8 mouse cellular contexts compared by ENCODE assay signal in genomic region chr19:55741439-55741928, GRCm38 (mm10). TPM values are rescaled to one million over a fixed set of nuclear protein-coding genes. Genes with fewer than 3 reads are reported as not detected.
DNase-seq lines count a peak whose midpoint lies in the region; ATAC-seq lines count a peak whose summit lies in the region.

TSS of gene Tcf7l2 (plus strand) at chr19:55741820.

- peak within 1 kb of the TSS; percentile 92 for H3K4me3 ChIP-seq in forebrain, embryonic 11.5 days (ENCODE audit: low read depth, low read length)
- H3K4me3 ChIP-seq in heart, embryonic 15.5 days = peak within 1 kb of the TSS; percentile 88
- peak within 1 kb of the TSS; percentile 65 for H3K4me3 ChIP-seq in liver, embryonic 13.5 days (replicated peaks)
- peak within 1 kb of the TSS; percentile 93 for H3K4me3 ChIP-seq in stomach, embryonic 14.5 days (ENCODE audit: low read depth, low read length)

- peak within 1 kb of the TSS; percentile 97 for H3K9ac ChIP-seq in forebrain, embryonic 11.5 days (ENCODE audit: low read length)
- peak within 1 kb of the TSS; percentile 96 for H3K9ac ChIP-seq in heart, embryonic 15.5 days
- peak within 1 kb of the TSS; percentile 72 for H3K9ac ChIP-seq in liver, embryonic 13.5 days
- peak within 1 kb of the TSS; percentile 98 for H3K9ac ChIP-seq in stomach, embryonic 14.5 days (replicated peaks; ENCODE audit: low read depth, low read length)

- peak; percentile 89 for ATAC-seq in forebrain, embryonic 11.5 days (replicated peaks; ENCODE audit: low FRiP score)
- peak; percentile 91 for ATAC-seq in heart, embryonic 15.5 days (replicated peaks; ENCODE audit: insufficient number of reproducible peaks, insufficient read depth, low FRiP score, low read depth)
- peak; percentile 89 for ATAC-seq in liver, embryonic 13.5 days (ENCODE audit: low read depth)
- peak; percentile 95 for ATAC-seq in stomach, embryonic 14.5 days (ENCODE audit: insufficient number of reproducible peaks, insufficient read depth, low FRiP score, low read depth)

- H3K4me2 ChIP-seq in forebrain, embryonic 11.5 days (ENCODE audit: low read depth, low read length, severe bottlenecking) = peak within 1 kb of the TSS; percentile 97
- peak within 1 kb of the TSS; percentile 91 for H3K4me2 ChIP-seq in heart, embryonic 15.5 days
- H3K4me2 ChIP-seq in liver, embryonic 13.5 days = peak within 1 kb of the TSS; percentile 72
- H3K4me2 ChIP-seq in stomach, embryonic 14.5 days (replicated peaks; ENCODE audit: low read depth, low read length) = peak within 1 kb of the TSS; percentile 44

- H3K36me3 ChIP-seq in forebrain, embryonic 11.5 days (ENCODE audit: control insufficient read depth, insufficient read depth, low read length) = no peaks in the 10 kb centered on the region
- H3K36me3 ChIP-seq in heart, embryonic 15.5 days = no peaks in the 10 kb centered on the region
- no peaks in the 10 kb centered on the region for H3K36me3 ChIP-seq in liver, embryonic 13.5 days
- no peaks in the 10 kb centered on the region for H3K36me3 ChIP-seq in stomach, embryonic 14.5 days (ENCODE audit: control insufficient read depth, insufficient read depth, low read length)

- WGBS in forebrain, embryonic 11.5 days = under 1% methylated on average over 39 of the region's 42 CpGs
- WGBS in heart, embryonic 15.5 days = under 1% methylated on average over 38 of the region's 42 CpGs
- under 1% methylated on average over 42 of the region's 42 CpGs for WGBS in liver, embryonic 13.5 days (ENCODE audit: insufficient replicate concordance)
- WGBS in stomach, embryonic 14.5 days = under 1% methylated on average over 34 of the region's 42 CpGs

- peaks cover 13% of the 10 kb centered on the region for H3K4me1 ChIP-seq in forebrain, embryonic 11.5 days (replicated peaks; ENCODE audit: control insufficient read depth, insufficient read depth, low read length)
- H3K4me1 ChIP-seq in heart, embryonic 15.5 days (replicated peaks) = peaks cover 22% of the 10 kb centered on the region
- peaks cover 38% of the 10 kb centered on the region for H3K4me1 ChIP-seq in liver, embryonic 13.5 days (replicated peaks)
- H3K4me1 ChIP-seq in stomach, embryonic 14.5 days (ENCODE audit: control insufficient read depth, insufficient read depth, low read length) = peaks cover 17% of the 10 kb centered on the region

- peak; percentile 82 to 83 for DNase-seq in B cell, adult 2 months
- DNase-seq in brain, adult 2 months (ENCODE audit: low read depth, low spot score) = peak; percentile 82
- DNase-seq in forebrain, embryonic 11.5 days (ENCODE audit: low spot score) = peak; percentile 97
- peak; percentile 96 to 98 for DNase-seq in kidney, postnatal 25 days
- DNase-seq in liver, embryonic 13.5 days = peak; percentile 74
- DNase-seq in natural killer cell, adult 2 months (ENCODE audit: low spot score in 2 of 2) = peak; percentile 20 to 66

- H3K27me3 ChIP-seq in forebrain, embryonic 11.5 days (ENCODE audit: control insufficient read depth, insufficient read depth, low read length) = no peaks in the 10 kb centered on the region
- no peaks in the 10 kb centered on the region for H3K27me3 ChIP-seq in heart, embryonic 15.5 days
- H3K27me3 ChIP-seq in liver, embryonic 13.5 days = peaks cover 79% of the 10 kb centered on the region
- no peaks in the 10 kb centered on the region for H3K27me3 ChIP-seq in stomach, embryonic 14.5 days (ENCODE audit: control insufficient read depth, insufficient read depth, low read length)

- H3K27ac ChIP-seq in forebrain, embryonic 11.5 days (ENCODE audit: low read depth, low read length) = peak within 1 kb of the TSS; percentile 98
- peak within 1 kb of the TSS; percentile 98 for H3K27ac ChIP-seq in heart, embryonic 15.5 days
- peak within 1 kb of the TSS; percentile 84 for H3K27ac ChIP-seq in liver, embryonic 13.5 days
- peak within 1 kb of the TSS; percentile 99 for H3K27ac ChIP-seq in stomach, embryonic 14.5 days (ENCODE audit: low read length)

- no peaks in the 10 kb centered on the region for H3K9me3 ChIP-seq in forebrain, embryonic 11.5 days (ENCODE audit: control insufficient read depth, low read length)
- H3K9me3 ChIP-seq in heart, embryonic 15.5 days (replicated peaks) = no peaks in the 10 kb centered on the region
- no peaks in the 10 kb centered on the region for H3K9me3 ChIP-seq in liver, embryonic 13.5 days (replicated peaks)
- H3K9me3 ChIP-seq in stomach, embryonic 14.5 days (ENCODE audit: control insufficient read depth, low read depth, low read length) = no peaks in the 10 kb centered on the region

RNA-seq across cellular contexts. Expression of gene Tcf7l2, which starts in this region (rescaled TPM):
- polyA plus RNA-seq in forebrain, embryonic 11.5 days (2014; fragmentation: Nextera tagmentation; extraction: Ambion mirVana) = 146 and 150 TPM in 2 replicates
- polyA plus RNA-seq in heart, embryonic 15.5 days (2015; fragmentation: Nextera tagmentation; extraction: Ambion mirVana) = 43.2 and 48.2 TPM in 2 replicates
- 17.8 and 23.4 TPM in 2 replicates for polyA plus RNA-seq in liver, embryonic 13.5 days (2015; fragmentation: Nextera tagmentation; extraction: Ambion mirVana)
- 143 and 151 TPM in 2 replicates for polyA plus RNA-seq in stomach, embryonic 14.5 days (2014; fragmentation: Nextera tagmentation; extraction: Ambion mirVana)

Comparison
In these comparisons a context has a peak if more than half of its experiments do, and no peak if none do; other contexts are left out.
1. Peak in every context shown above with its lines: DNase-seq, ATAC-seq, H3K4me3 ChIP-seq and H3K27ac ChIP-seq.
2. DNase-seq: peak in every context shown above with its lines; median percentile 97 in forebrain, embryonic 11.5 days; 97 in kidney, postnatal 25 days; 82 in B cell, adult 2 months; 82 in brain, adult 2 months; 74 in liver, embryonic 13.5 days; 43 in natural killer cell, adult 2 months.
3. H3K4me2 ChIP-seq: peak in every context shown above with its lines; median percentile 97 in forebrain, embryonic 11.5 days; 91 in heart, embryonic 15.5 days; 72 in liver, embryonic 13.5 days; 44 in stomach, embryonic 14.5 days.